In genomic region chr6:82775386-82775785, GRCm38 (mm10) we compare ENCODE assay signal across 14 mouse cellular contexts. TPM values are rescaled to one million over a fixed set of nuclear protein-coding genes. Genes with fewer than 3 reads are reported as not detected.
DNase-seq lines count a peak whose midpoint lies in the region; ATAC-seq lines count a peak whose summit lies in the region.
"Had no signal": no experiment of that assay in that cellular context is flagged by ENCODE, and none has a peak within 500 bp of the region (broad histone marks: within the 10 kb centered on the region; RNA-seq: fewer than 3 reads in every experiment).

No protein-coding gene starts in this region.

- peaks cover 25% of the 10 kb centered on the region for H3K4me1 ChIP-seq in heart, embryonic 15.5 days (replicated peaks)
- peaks cover 9% of the 10 kb centered on the region; the same call in 1 of the 2 replicates for H3K4me1 ChIP-seq in midbrain, embryonic 11.5 days (ENCODE audit: control insufficient read depth, insufficient read depth, low read length)

- H3K27me3 ChIP-seq in heart, embryonic 15.5 days: no peaks in the 10 kb centered on the region
- H3K27me3 ChIP-seq in midbrain, embryonic 11.5 days (ENCODE audit: control insufficient read depth, insufficient read depth, low read length): peaks cover 5% of the 10 kb centered on the region; the same call in 1 of the 2 replicates
- H3K27me3 ChIP-seq: limb, embryonic 15.5 days had no signal

- H3K9ac ChIP-seq in heart, embryonic 15.5 days: no peak overlapping the region
- H3K9ac ChIP-seq in midbrain, embryonic 11.5 days (ENCODE audit: low read length): no peak overlapping the region

- H3K27ac ChIP-seq in heart, embryonic 15.5 days: peak overlapping the region; percentile 85
- H3K27ac ChIP-seq in midbrain, embryonic 11.5 days (ENCODE audit: low read depth, low read length): no peak overlapping the region
- H3K27ac ChIP-seq: hindbrain, embryonic 12.5 days had no signal

- no peak for ATAC-seq in heart, embryonic 15.5 days (replicated peaks; ENCODE audit: insufficient number of reproducible peaks, insufficient read depth, low FRiP score, low read depth)
- no peak for ATAC-seq in midbrain, embryonic 11.5 days (ENCODE audit: low FRiP score)

- no peaks in the 10 kb centered on the region for H3K9me3 ChIP-seq in heart, embryonic 15.5 days (replicated peaks)
- no peaks in the 10 kb centered on the region for H3K9me3 ChIP-seq in midbrain, embryonic 11.5 days (ENCODE audit: control insufficient read depth, low read length)
- H3K9me3 ChIP-seq: hindbrain, embryonic 12.5 days; limb, embryonic 15.5 days had no signal

- no peak overlapping the region for H3K4me3 ChIP-seq in heart, embryonic 15.5 days
- no peak overlapping the region for H3K4me3 ChIP-seq in midbrain, embryonic 11.5 days (ENCODE audit: low read depth, low read length)

- H3K36me3 ChIP-seq in heart, embryonic 15.5 days: no peaks in the 10 kb centered on the region
- no peaks in the 10 kb centered on the region for H3K36me3 ChIP-seq in midbrain, embryonic 11.5 days (ENCODE audit: control insufficient read depth, insufficient read depth, low read length)
- H3K36me3 ChIP-seq: hindbrain, embryonic 12.5 days; limb, embryonic 15.5 days had no signal

- intact Hi-C loops in gastrocnemius, postnatal 14 days (cut with DNase I; ENCODE audit: low total_unique reads): no loop called here

- WGBS in heart, embryonic 15.5 days: 72% methylated on average over 6 of the region's 6 CpGs
- 84% methylated on average over 6 of the region's 6 CpGs for WGBS in midbrain, embryonic 11.5 days

- peak overlapping the region; percentile 91; the same call in 1 of the 2 replicates for H3K4me2 ChIP-seq in heart, embryonic 15.5 days
- H3K4me2 ChIP-seq in midbrain, embryonic 11.5 days: no peak overlapping the region

- DNase-seq in heart, postnatal 4 days: no peak
- peak; percentile 59 for DNase-seq in CD4-positive, CD25-positive, alpha-beta regulatory T cell, adult 2 months (ENCODE audit: low read depth, low spot score)
- DNase-seq in T-cell, adult 2 months (ENCODE audit: low spot score): peak; percentile 48
- DNase-seq in naive thymus-derived CD4-positive, alpha-beta T cell, adult 2 months (ENCODE audit: low read depth): peak; percentile 66
- no peak for DNase-seq in gastrocnemius, postnatal 14 days
- no peak for DNase-seq in midbrain, embryonic 11.5 days (ENCODE audit: low spot score, missing footprints)
- DNase-seq: cerebellum, postnatal 10 days; kidney, adult 11 months; kidney, postnatal 25 days; layer of hippocampus, adult 9-11 months; retina, postnatal 1 day had no signal

RNA-seq across cellular contexts. Expression of gene Hk2, which starts 1.1 kb away (rescaled TPM):
- 30.2 and 31.0 TPM in 2 replicates for polyA plus RNA-seq in heart, embryonic 15.5 days (2015; fragmentation: Nextera tagmentation; extraction: Ambion mirVana)
- 10 to 100 TPM; 86.8 to 96.6 TPM for total RNA-seq in heart, postnatal 4 days (2021)
- 100 to 1,000 TPM in 1 of 2 experiments, 10 to 100 TPM in 1; 88.2 to 125 TPM for total RNA-seq in gastrocnemius, postnatal 14 days (2021)
- polyA plus RNA-seq in midbrain, embryonic 11.5 days (2014; fragmentation: Nextera tagmentation; extraction: Ambion mirVana): 16.3 and 16.8 TPM in 2 replicates

Comparison
In these comparisons a context has a peak if more than half of its experiments do, and no peak if none do; other contexts are left out.
1. DNase-seq: peak in CD4-positive, CD25-positive, alpha-beta regulatory T cell, adult 2 months (single experiment), T-cell, adult 2 months (single experiment) and naive thymus-derived CD4-positive, alpha-beta T cell, adult 2 months (single experiment); none in heart, postnatal 4 days (single experiment), gastrocnemius, postnatal 14 days (single experiment) and midbrain, embryonic 11.5 days (single experiment).